Mouse (Mus musculus): ENCODE data around the gene Rnf212. TPM values are rescaled to one million over a fixed set of nuclear protein-coding genes. Genes with fewer than 3 reads are reported as not detected.
A peak's percentile ranks its signal among the peaks of the same experiment; 100 is the strongest.
"Not testable (repeated sequence)": the region's sequence is repeated elsewhere in the genome, so short reads cannot be mapped to it uniquely, and the experiment has no call there.

The Rnf212 gene
- not detected in 2 replicates for polyA plus RNA-seq (2015; fragmentation: Nextera tagmentation; extraction: Ambion mirVana)

DNA sequence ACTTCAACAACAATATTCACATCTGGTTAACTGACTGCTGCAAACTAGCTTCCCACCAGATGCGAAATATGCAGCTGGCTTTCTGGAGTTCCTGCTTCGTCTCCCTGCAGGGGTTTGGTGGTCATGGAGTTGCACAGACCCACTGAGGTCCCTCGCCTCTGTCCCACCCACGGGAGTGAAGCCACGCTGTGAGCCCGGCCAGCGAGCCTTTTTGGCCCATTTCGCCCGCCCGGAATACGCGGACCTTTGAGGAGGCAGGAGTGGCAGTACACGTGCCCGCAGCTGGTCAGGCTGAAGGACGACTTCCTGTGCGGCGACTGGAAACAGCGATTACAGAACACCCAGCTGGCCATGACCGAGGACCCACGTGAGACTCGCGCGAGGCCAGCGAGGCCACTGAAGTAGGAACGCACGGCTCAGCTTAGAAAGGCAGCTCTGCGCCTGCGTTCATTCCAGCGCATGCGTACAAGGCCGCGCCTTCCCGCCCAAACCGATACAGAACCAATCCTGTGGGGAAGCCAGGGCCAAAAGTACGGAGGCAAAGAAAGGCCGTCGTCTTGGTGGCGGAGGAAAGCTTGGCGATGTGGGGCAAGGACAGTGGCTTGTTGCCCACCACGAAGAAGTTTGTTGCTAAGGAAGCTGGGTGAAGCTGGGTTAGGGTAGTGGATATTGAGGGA, at the start of gene Rnf212:
TSS of gene Rnf212 (minus strand) at position 353 of the 677 bp plus-strand sequence.
- DNase-seq (ENCODE audit: low spot score) = no peak
- H3K27me3 ChIP-seq (replicated peaks; ENCODE audit: insufficient read depth, low read length) = no peaks in the 10 kb centered on the region
- H3K9ac ChIP-seq (replicated peaks; ENCODE audit: low read depth) = no peak within 1 kb of the TSS
- H3K4me2 ChIP-seq (replicated peaks; ENCODE audit: low read depth, low read length) = no peak within 1 kb of the TSS
- H3K4me3 ChIP-seq (ENCODE audit: low read depth, low read length) = no peak within 1 kb of the TSS
- no peak within 1 kb of the TSS for H3K27ac ChIP-seq (ENCODE audit: low read length)
- no peaks in the 10 kb centered on the region for H3K36me3 ChIP-seq (ENCODE audit: insufficient read depth, low read length)
- no peak for ATAC-seq
- no peaks in the 10 kb centered on the region for H3K9me3 ChIP-seq (ENCODE audit: low read length)
- no peak for TF ChIP-seq CTCF (IDR thresholded peaks at IDR 0.05)
- WGBS = 67% methylated on average over 40 of the region's 40 CpGs
- no peaks in the 10 kb centered on the region for H3K4me1 ChIP-seq (ENCODE audit: insufficient read depth, low read depth, low read length)

DNA sequence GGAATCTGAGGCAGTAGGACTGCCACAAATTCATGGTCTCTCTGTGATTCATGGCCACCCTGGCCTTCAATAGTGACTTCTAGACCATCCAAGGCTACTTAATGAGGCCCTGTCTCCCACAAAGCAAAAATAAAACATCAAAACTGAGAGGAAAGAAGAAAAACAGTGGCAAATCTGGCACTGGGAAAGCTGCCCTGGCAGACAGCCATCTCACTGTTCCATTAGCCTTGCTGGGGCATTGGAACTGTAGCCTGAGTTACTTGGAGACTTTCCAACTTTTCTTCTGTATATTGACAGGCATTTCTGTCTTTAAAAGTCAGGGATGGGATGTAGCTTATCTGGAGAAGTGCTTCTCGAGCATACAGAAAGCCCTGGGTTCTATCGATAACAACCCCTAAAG, 48.5 kb upstream of the Rnf212 start:
- Histone ChIP-seq H3K4me1 (ENCODE audit: insufficient read depth, low read depth, low read length) (no peaks in the 10 kb centered on the region), H3K4me2 (replicated peaks; ENCODE audit: low read depth, low read length) (no peak overlapping the region), H3K27me3 (replicated peaks; ENCODE audit: insufficient read depth, low read length) (no peaks in the 10 kb centered on the region), H3K27ac (ENCODE audit: low read length) (no peak overlapping the region), H3K36me3 (ENCODE audit: insufficient read depth, low read length) (no peaks in the 10 kb centered on the region), H3K9ac (replicated peaks; ENCODE audit: low read depth) (no peak overlapping the region), H3K4me3 (ENCODE audit: low read depth, low read length) (no peak overlapping the region), H3K9me3 (ENCODE audit: low read length) (no peaks in the 10 kb centered on the region)
- ATAC-seq = no peak
- WGBS = 62% methylated on average over 2 of the region's 2 CpGs
- TF ChIP-seq EP300 (IDR thresholded peaks at IDR 0.05) (no peak), CTCF (IDR thresholded peaks at IDR 0.05) (no peak)
- no peak for DNase-seq (ENCODE audit: low spot score)

DNA sequence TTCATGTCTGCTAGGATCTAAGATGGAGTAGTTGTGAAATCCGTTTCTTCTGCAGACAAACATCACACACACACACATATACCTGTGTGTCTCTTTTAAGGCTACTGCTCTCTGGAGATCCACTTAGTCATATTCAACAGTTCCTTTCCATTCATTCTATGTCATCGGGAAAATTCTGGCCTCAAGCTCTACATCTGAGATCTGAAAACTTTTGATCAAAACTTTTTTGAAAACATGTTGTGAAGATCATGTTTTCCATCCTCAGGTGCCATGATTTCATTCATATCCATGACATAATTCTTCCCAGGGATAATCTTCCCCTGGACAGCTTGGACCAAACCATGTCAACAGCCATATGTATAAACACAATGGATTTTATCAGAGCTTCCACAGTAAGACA, 34.0 kb upstream of the Rnf212 start, which contains the start of gene Vmn2r8:
TSS of gene Vmn2r8 (minus strand) at position 101 of the 400 bp plus-strand sequence.
- not testable (repeated sequence) for H3K36me3 ChIP-seq (ENCODE audit: insufficient read depth, low read length); ATAC-seq; H3K4me2 ChIP-seq (replicated peaks; ENCODE audit: low read depth, low read length); H3K4me3 ChIP-seq (ENCODE audit: low read depth, low read length); DNase-seq (ENCODE audit: low spot score); H3K9me3 ChIP-seq (ENCODE audit: low read length); H3K4me1 ChIP-seq (ENCODE audit: insufficient read depth, low read depth, low read length); H3K9ac ChIP-seq (replicated peaks; ENCODE audit: low read depth); H3K27ac ChIP-seq (ENCODE audit: low read length); H3K27me3 ChIP-seq (replicated peaks; ENCODE audit: insufficient read depth, low read length)
- WGBS = 74% methylated on average over 2 of the region's 2 CpGs

DNA sequence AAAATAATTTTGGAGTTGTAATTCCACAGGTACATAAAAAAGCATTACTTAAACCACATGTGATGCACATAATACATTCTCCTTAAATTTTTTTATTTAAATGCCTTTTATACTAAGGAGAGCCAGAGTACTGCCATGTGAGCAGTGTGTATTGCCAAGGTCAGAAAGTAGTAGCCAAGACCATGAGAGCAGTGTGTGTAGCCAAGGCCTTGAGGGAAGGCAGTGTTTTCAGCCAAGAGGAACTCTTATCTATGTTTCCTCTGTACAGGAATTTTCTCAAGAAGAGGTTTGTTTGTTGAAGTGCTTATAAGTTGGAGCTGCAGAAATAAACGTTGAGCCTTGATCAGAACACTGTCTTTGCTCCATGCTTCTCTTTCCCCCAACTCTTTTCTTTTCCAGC, 28.9 kb upstream of the Rnf212 start:
- Histone ChIP-seq H3K36me3 (ENCODE audit: insufficient read depth, low read length) (no peaks in the 10 kb centered on the region), H3K27me3 (replicated peaks; ENCODE audit: insufficient read depth, low read length) (no peaks in the 10 kb centered on the region), H3K27ac (ENCODE audit: low read length) (no peak overlapping the region), H3K4me2 (replicated peaks; ENCODE audit: low read depth, low read length) (0 out of 2 replicates have a peak overlapping the region, but pooled peaks have one; percentile 19), H3K4me3 (ENCODE audit: low read depth, low read length) (no peak overlapping the region), H3K9ac (replicated peaks; ENCODE audit: low read depth) (no peak overlapping the region), H3K9me3 (ENCODE audit: low read length) (no peaks in the 10 kb centered on the region), H3K4me1 (ENCODE audit: insufficient read depth, low read depth, low read length) (no peaks in the 10 kb centered on the region)
- 15% methylated on average over 1 of the region's 1 CpGs for WGBS
- peak; percentile 49 for DNase-seq (ENCODE audit: low spot score)
- peak; percentile 61 for ATAC-seq
- TF ChIP-seq EP300 (IDR thresholded peaks at IDR 0.05) (no peak), CTCF (IDR thresholded peaks at IDR 0.05) (no peak)

DNA sequence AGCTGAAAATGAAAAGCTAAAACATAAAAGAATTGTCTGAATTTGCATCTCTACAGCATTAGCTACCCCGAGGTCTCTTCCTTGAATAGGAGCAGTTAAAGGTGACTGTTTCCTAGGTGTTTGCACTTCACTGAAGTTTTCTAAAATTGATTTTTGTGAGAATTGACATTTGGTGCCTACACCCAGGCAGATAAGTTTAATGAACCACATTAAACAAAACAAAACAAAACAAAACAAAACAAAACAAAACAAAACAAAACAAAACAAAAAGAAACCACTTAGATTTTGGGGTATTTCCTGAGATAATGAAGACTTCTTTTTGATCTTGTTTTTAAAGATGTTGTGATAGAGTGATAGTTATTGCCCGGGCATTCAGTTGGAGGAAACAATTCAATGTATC, 20.5 kb upstream of the Rnf212 start, which contains the start of gene Tmed11:
TSS of gene Tmed11 (minus strand) at position 101 of the 400 bp plus-strand sequence.
- DNase-seq (ENCODE audit: low spot score); H3K27ac ChIP-seq (ENCODE audit: low read length): not testable (repeated sequence)

DNA sequence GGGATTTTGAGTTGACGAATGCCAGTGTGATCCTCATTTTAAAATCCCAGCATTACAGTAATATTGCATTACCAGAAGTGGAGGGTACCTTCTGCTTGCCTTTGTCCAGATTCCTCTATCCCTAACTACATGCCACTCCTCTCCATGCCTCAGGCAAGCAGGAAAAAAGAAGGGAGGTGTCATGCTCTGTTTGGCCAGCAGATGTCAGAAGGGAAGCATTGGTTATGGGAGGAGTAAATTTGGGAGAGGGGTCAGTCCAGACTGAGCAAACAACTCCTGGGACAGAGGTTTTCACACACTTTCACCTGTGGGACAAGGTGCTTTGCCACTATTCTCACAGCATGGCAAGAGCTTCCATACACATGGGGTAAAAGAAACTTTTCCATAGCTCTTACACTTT, 15.6 kb upstream of the Rnf212 start:
- not testable (repeated sequence) for H3K4me2 ChIP-seq (replicated peaks; ENCODE audit: low read depth, low read length); H3K9ac ChIP-seq (replicated peaks; ENCODE audit: low read depth); H3K27me3 ChIP-seq (replicated peaks; ENCODE audit: insufficient read depth, low read length); H3K4me1 ChIP-seq (ENCODE audit: insufficient read depth, low read depth, low read length); ATAC-seq; H3K27ac ChIP-seq (ENCODE audit: low read length); H3K9me3 ChIP-seq (ENCODE audit: low read length); H3K36me3 ChIP-seq (ENCODE audit: insufficient read depth, low read length); H3K4me3 ChIP-seq (ENCODE audit: low read depth, low read length)
- peak; percentile 70 for TF ChIP-seq CTCF (IDR thresholded peaks at IDR 0.05)
- peak; percentile 19 for DNase-seq (ENCODE audit: low spot score)
- WGBS = 34% methylated on average over 1 of the region's 1 CpGs

More for the DNA sequence above, 20.5 kb upstream of the Rnf212 start, which contains the start of gene Tmed11:
- 64% methylated on average over 2 of the region's 2 CpGs for WGBS
- not testable (repeated sequence) for ATAC-seq; H3K36me3 ChIP-seq (ENCODE audit: insufficient read depth, low read length); H3K4me1 ChIP-seq (ENCODE audit: insufficient read depth, low read depth, low read length); H3K9me3 ChIP-seq (ENCODE audit: low read length); H3K9ac ChIP-seq (replicated peaks; ENCODE audit: low read depth); H3K4me3 ChIP-seq (ENCODE audit: low read depth, low read length); H3K27me3 ChIP-seq (replicated peaks; ENCODE audit: insufficient read depth, low read length); H3K4me2 ChIP-seq (replicated peaks; ENCODE audit: low read depth, low read length)
